Mouse (Mus musculus) embryo, embryonic 11.5 days (tissue): Measurements from ENCODE around the gene Ptpn1.

Experiments
- DNase-seq: peaks from one replicate; pipeline ENCODE4 v3.0.0-alpha.2; 2012; ENCODE audit warnings: low read depth, low spot score

Ptpn1 gene

GRCm38 (mm10) chr2:168006489-168006888 lies 74.6 kb downstream of the Ptpn1 start:
- DNase-seq: no peak

GRCm38 (mm10) chr2:168008132-168008531 lies 76.3 kb downstream of the Ptpn1 start:
- no peak for DNase-seq

GRCm38 (mm10) chr2:168009936-168010668 lies 78.2 kb downstream of the Ptpn1 start, which contains the start of gene Ripor3:
Gene Ripor3, minus strand, starts transcription at chr2:168010618.
- DNase-seq: peak; percentile 51

- no peak for DNase-seq
Measured at GRCm38 (mm10) chr2:168010893-168011292, 79.0 kb downstream of the Ptpn1 start.

- peak; percentile 42 for DNase-seq
Measured at GRCm38 (mm10) chr2:168016951-168017391, 85.1 kb downstream of the Ptpn1 start.

- DNase-seq: no peak
Measured at GRCm38 (mm10) chr2:168019201-168019715, 87.4 kb downstream of the Ptpn1 start.

GRCm38 (mm10) chr2:168023763-168024402 lies 92.0 kb downstream of the Ptpn1 start:
- DNase-seq: no peak

GRCm38 (mm10) chr2:168025174-168025573 lies 93.3 kb downstream of the Ptpn1 start:
- DNase-seq: no peak

GRCm38 (mm10) chr2:168025882-168026281 lies 94.0 kb downstream of the Ptpn1 start:
- DNase-seq: no peak

GRCm38 (mm10) chr2:168026467-168026866 lies 94.6 kb downstream of the Ptpn1 start:
- DNase-seq: no peak

- no peak for DNase-seq
Measured at GRCm38 (mm10) chr2:168028376-168028775, 96.5 kb downstream of the Ptpn1 start.
